Mouse (Mus musculus): Measurements from ENCODE around the gene Tmem132c.

DNA sequence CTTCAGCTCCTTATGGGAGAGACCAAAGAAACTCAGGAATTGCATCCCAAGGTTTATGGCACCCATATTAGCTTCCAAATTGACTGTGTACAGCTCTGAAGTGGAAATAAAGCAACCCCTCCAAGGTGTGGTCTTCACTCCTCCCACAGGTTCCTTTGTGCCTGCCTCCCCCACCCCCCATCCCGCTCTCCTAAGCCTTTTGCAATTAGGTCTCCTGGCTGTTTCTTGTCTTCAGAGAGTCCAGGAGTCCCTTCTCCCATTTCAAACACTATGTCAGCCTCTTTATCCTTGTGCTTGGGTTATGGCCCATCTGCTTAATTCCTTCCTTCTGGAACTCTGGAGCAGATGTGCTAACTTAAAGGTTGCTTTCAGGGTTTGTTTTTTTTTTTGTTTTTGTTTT is 65.1 kb downstream of the Tmem132c start:
- TF ChIP-seq E2F4 (IDR thresholded peaks at IDR 0.05; ENCODE audit: insufficient read depth) (no peak), POLR2A (IDR thresholded peaks at IDR 0.05; ENCODE audit: insufficient read length, low read depth) (no peak), MAX (IDR thresholded peaks at IDR 0.05; ENCODE audit: low read depth) (no peak), TCF3 (IDR thresholded peaks at IDR 0.05; ENCODE audit: insufficient read length, low read depth) (no peak), SRF (IDR thresholded peaks at IDR 0.05; ENCODE audit: control insufficient read depth, insufficient read length, low read depth) (no peak), MYOD1 (IDR thresholded peaks at IDR 0.05; ENCODE audit: control insufficient read depth in 1 of 3, insufficient read length in 2 of 3, low read depth in 2 of 3) (no peak), MYOG (IDR thresholded peaks at IDR 0.05; ENCODE audit: control insufficient read depth in 1 of 3, insufficient read depth in 1 of 3, insufficient read length in 2 of 3, low read depth in 2 of 3) (no peak)

Data from myocyte (in vitro differentiated cells).